Mouse (Mus musculus) layer of hippocampus, postnatal 25 days (tissue): ENCODE results near the gene Gm20532. TPM values are rescaled to one million over a fixed set of nuclear protein-coding genes. Genes with fewer than 3 reads are reported as not detected.

Source experiments
- DNase-seq, 2 experiments: peaks; one replicate each; pipeline ENCODE4 v3.0.0; 2022; ENCODE audit warnings: mixed read lengths in 2 of 2, low spot score in 1 of 2; ENCODE audit errors: extremely low spot score in 1 of 2
- total RNA-seq, 2 experiments: library from RNA; stranded (reverse); gene quantifications; 2 replicates each; pipeline ENCODE4 v1.2.3; 2021

Gene Gm20532
- total RNA-seq, 2 experiments from 2014 or later = not detected

- DNase-seq = no peak
These were observed 8.7 kb downstream of the Gm20532 start for GRCm38 (mm10) chr2:26594934-26595724.

GRCm38 (mm10) chr2:26595725-26596435 lies 9.4 kb downstream of the Gm20532 start:
- DNase-seq = no peak

DNA sequence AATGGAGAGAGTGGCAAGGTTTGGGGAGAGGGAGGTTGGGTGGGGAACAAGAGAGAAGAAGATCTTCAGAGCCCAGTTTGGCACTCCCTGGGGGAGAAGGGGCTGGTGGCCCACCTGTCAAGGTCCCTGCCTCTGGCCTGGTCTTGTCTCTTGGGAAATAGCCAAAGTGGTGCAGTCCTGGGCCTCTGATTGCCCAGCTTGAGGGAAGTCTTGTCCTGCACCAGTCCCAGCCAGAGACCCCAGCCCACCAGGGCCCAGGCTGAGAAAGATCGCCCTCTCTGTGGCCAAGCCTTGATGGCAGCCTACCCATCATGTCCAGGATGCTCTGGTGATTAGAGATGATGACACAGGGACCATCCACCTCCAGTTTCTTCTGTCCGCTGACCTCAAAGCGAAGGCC lies 10.5 kb downstream of the Gm20532 start:
- DNase-seq = no peak

GRCm38 (mm10) chr2:26597810-26598209 lies 11.4 kb downstream of the Gm20532 start:
- DNase-seq = no peak

DNA sequence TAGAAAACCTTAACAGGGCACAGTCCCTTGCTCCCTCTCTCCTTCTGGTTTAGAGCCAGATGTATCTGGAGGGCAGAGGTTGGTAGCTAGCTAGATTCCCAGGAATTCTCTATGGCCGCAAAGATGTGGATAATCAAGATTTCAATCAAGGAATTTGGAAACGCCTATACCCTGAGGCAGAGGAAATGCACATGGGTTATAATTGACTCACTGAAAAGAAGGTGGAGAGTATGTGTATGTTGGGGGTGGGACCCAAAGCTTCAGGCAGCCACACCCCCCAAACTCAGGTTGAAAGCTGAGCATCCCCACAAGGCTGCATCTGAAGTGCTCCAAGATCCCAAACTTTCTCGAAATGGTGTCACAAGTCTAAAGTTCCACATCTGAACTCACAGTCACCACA lies 12.0 kb downstream of the Gm20532 start:
- no peak for DNase-seq

- DNase-seq = no peak
These were observed 13.5 kb downstream of the Gm20532 start for GRCm38 (mm10) chr2:26599965-26600364.

DNA sequence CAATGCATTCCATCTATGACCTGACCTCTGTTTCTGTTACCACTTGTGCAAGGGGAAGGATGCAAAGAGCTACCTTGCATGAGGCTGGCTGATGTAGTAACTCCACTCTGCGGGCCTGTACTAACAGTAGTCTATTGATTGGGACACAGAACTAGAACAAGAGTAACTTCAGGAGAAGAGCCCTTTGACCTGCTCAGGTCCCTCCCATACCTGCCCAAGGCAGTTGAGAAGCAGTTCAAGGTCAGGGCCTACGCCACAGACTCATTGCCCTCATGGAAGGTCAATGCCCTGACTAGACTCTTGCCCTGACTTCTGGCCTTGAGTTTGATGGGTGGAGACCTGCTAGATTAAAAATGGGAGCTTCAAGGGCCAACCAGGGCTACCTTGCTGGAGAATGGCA lies 14.2 kb downstream of the Gm20532 start:
- no peak for DNase-seq

- DNase-seq = no peak
These were observed 15.2 kb downstream of the Gm20532 start for GRCm38 (mm10) chr2:26601595-26601994.

DNA sequence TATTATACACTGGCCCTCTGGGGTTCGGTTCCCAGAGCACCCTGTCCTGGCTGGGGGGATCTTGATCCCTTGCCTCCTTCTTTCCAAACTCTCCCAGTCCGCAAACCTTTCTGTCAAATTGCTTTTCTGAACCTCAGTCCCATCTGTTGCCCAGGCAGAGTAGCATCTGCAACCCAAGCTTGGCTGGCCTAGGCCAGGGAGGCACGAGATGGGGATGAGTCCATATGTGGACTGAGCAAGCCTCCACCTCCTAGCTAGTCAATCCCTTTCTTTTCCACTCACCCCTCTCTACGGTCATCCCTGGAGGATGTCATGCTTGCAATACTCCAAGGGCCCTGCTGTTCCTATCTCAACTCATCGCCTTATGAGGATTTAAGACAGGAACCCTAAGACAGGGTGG lies 16.2 kb downstream of the Gm20532 start:
- DNase-seq = no peak

DNA sequence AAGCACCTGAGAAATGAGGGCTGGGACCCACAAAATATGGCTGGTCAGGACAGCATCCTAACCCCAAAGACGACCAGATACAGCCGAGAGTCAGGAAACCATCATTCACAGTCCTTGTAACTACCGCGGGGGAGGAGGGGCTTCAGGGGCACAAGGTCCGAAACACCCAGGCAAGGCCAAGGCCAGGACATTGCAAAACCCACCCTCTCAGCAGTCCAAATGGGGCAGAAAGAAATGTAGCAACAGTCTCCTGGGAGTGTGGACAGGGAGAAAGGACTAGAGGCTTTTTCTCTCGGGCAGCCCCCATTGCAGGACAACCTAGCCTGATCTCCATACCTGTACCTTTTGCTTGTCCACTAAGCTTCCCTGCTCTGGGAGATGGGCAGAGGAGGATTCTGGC lies 16.7 kb downstream of the Gm20532 start:
- DNase-seq = no peak

- DNase-seq = peak in 1 of 2 experiments; percentile 20
These were observed 17.6 kb downstream of the Gm20532 start, which contains the start of gene Agpat2 for GRCm38 (mm10) chr2:26603720-26604671. Gene Agpat2 (minus strand): TSS chr2:26604417.

- no peak for DNase-seq
These were observed 18.9 kb downstream of the Gm20532 start for GRCm38 (mm10) chr2:26605331-26605730.

DNA sequence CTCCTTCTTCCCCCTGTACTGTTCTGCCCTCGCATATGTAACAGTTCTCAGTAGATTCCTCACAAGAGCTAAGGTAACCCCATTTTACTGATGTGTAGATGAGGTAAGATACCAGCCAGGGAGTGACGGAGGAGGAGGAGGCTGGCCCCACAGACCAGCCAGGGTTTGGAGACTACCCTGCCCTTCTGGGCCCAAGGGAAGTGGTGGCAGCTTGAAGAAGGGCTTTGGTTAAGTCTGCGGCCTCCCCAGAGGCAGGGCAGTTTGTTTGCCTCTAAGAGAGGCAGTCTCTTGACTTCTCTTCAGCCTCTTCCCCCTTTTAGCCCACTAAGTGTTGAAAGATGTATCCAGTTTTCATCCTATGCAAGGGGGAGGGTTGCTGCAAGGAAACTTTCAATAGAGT lies 20.1 kb downstream of the Gm20532 start:
- no peak for DNase-seq

GRCm38 (mm10) chr2:26607056-26607910 lies 20.8 kb downstream of the Gm20532 start:
- no peak for DNase-seq

- no peak for DNase-seq
These were observed 22.3 kb downstream of the Gm20532 start for GRCm38 (mm10) chr2:26608781-26609180.

DNA sequence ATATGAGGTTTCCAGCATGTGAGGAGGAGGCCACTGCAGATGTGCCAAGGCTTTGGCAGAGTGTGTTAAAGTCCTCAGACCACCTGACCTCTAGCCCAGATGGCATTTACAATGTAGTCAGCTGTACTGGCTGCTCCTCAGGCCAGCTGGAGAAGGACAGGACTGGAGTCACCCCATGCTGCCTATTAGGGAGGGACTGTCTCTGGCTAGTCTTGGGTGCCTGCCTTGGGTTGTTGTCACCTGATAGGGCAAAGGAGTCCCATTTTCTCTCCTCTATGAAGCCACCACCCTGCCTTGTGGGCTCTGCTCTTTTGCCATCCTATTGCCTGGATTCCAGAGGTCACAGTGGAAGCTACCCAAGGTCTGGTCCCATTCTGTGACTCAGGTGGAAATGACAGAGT lies 22.8 kb downstream of the Gm20532 start:
- no peak for DNase-seq

GRCm38 (mm10) chr2:26610526-26610925 lies 24.1 kb downstream of the Gm20532 start:
- DNase-seq = no peak

DNA sequence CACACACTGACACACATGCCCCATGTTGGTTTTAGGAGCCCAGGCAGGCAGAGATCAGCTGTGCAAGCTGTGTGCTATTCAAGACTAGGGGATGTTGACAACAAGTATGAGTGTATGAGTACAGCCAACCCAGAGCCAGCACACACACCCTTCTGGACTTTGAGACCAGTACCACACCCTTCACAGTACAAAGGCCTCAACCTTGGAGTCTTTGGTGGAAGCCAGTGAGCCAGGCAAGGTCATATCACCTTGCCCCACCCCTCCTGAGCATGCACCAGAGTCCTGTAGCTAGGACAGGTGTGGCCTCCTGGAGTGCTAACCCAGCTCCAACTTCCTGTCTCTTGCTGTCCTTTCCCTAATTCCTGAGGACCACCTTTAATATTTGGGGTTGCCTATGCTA lies 24.6 kb downstream of the Gm20532 start:
- no peak for DNase-seq

GRCm38 (mm10) chr2:26611896-26612295 lies 25.5 kb downstream of the Gm20532 start:
- no peak for DNase-seq

- DNase-seq = no peak
These were observed 28.5 kb downstream of the Gm20532 start for GRCm38 (mm10) chr2:26614903-26615302.
